Mouse (Mus musculus): ENCODE results near the gene Pnpt1.
A peak's percentile ranks its signal among the peaks of the same experiment; 100 is the strongest.

Gene Pnpt1

DNA sequence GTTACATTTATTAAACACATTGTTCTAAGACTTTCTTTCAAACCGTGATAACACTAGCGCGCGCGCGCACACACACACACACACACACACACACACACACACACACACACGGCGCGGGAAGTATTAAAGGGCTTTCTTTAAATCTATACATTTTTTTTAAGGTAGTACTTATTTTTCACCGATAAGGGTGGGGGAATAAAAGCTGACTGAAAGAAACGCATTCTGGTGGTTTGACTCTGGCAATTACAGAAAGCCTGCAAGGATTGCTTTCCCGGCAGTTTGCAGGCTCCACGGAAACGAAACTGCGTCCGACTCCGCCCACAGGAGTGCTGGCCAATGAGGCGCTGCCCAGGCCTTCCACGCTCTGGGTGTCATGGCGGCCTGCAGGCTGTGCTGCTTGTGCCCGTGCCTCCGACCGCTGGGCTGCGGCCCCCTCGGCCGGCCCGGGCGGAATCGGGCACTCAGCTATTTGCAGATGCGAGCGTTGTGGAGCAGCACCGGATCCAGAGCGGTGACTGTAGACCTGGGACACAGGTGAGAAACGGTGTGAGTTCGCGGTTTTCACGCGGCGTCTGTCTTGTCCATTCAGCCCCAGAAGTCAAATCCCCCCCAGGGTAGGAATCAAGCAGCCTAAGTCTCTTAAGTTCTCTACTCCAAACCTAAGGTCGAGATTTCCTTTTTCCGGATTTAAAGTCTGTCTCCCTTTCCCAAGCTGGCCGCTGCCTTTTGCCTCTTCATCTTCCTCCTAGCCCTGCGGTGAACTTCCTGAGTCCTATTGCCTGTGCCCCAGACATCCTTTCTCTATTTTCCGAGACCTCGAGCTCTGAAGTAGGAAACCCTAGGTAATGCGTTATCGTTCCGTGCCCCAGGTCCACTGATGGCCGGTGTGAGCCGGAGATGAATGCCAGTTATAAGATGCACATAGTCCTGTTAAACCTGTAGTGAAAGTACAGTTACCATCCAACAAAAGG is at the start of gene Pnpt1:
Pnpt1 (plus strand) TSS at position 360 of the 971 bp plus-strand sequence.
- peak; percentile 93 to 97 for DNase-seq (ENCODE audit: inconsistent age in 2 of 2, low spot score in 1 of 2)

DNA sequence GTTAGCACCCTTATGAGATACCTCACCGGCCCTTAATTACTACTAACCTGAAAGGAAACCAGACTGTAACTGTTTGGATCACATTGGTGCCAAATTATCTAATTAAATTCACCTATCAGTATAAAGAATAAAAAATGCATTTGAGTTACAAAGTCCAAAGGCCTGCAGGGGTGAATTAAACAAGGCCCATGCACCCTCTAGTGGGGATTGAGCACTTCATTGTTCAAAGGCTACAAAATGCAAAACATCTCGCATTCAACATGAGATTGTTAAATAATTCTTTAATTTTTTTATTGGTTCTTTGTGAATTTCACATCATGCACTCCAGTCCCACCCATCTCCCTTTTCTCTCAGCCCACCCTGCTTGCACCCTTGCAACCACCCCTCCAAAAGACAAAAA is 38.1 kb upstream of the Pnpt1 start:
- DNase-seq (ENCODE audit: inconsistent age in 2 of 2, low spot score in 1 of 2): peak in 1 of 2 experiments; percentile 24

DNA sequence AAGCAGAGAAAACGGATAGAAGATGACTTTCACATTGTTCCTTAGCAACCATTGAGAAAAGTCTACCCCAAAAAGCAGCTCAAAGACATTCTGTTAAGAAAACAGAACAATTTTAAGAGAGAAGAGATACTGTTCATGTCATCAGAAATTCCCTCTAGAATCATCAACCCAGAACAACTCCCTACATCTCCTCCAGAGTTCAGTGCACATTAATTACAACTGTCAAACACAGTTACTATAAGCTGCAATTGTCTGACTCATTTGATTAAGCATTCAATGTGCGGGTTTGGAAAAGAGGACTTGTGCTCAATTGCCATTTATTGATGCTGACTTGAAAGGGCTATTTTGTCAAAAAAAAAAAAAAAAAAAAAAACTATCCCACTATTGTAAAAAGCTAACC is 31.6 kb upstream of the Pnpt1 start:
- DNase-seq (ENCODE audit: inconsistent age in 2 of 2, low spot score in 1 of 2): no peak

DNA sequence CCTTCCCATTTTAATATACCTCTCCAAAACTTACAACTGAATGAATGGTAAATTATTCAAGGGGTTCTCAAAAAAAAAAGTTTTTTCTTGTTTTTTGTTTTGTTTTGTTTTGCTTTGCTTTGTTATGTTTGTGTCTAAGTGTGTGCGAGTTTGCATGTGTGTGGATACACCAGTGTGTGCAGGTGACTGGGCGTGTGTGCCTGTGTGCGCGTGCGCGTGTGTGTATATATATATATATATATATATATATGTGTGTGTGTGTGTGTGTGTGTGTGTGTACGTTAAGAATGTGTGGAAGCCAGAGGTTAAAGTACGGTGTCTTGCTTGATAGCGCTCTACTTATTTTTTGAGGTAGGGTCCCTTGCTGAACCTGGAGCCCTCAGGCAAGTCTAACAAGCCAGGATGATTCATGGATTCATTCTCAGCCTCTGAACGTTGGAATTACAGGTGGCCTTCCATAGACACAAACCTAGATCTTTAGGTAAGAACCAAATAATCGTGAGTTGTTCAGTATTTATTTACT is 621 bp upstream of the Pnpt1 start:
- no peak for DNase-seq (ENCODE audit: inconsistent age in 2 of 2, low spot score in 1 of 2)

DNA sequence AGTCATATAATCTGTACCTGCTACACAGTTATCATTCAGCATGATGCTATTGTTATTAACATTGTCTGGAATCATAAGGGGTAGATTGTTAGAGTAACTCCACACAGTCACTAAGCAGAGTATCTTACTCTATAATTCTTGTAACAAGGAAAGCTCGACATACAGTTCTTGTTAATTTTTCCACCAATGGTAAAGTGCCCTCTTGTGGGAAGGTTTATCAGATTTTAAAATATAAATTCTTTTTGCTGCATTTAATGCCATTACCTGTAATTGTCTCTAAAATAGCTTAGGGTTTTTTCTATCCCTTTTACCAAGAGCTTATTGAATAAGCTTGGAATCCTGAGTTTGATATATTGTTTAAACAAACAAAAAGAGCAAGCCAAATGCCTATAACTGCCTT is 10.1 kb downstream of the Pnpt1 start:
- DNase-seq (ENCODE audit: inconsistent age in 2 of 2, low spot score in 1 of 2): no peak

DNA sequence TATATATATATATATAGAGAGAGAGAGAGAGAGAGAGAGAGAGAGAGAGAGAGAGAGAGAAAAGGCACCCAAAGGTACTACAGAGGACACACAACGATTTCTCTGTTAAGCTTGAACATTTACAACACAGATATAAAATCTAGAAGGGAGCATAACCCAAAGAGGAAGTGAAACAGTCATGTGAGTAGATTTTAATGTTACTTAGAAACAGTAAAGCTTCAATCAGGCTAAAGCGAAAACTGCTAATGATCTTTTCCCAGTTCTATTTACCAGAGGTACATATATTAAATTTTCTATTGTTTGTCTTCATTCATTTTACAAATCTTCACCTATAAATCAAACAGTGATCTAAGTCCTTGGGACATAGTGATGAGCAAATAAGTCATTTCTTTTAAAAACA is 18.4 kb downstream of the Pnpt1 start:
- DNase-seq (ENCODE audit: inconsistent age in 2 of 2, low spot score in 1 of 2): no peak

DNA sequence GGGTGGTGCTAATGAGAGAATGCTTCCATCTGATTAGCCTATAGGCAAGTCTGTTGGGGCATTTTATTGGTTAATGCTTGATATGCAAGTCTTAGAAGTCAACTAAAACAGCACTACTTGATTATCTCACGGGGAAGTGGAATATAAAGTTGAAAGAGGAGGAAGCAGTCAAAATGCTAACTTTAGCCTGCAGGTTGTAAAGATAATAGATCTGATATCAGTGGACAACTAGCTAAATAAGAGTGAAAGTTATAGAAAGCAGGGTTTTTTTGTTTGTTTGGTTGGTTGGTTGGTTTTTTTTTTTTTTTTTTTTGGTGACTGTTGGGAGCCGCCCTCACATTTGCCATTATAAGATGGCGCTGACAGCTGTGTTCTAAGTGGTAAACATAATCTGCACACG is 33.0 kb downstream of the Pnpt1 start:
- DNase-seq (ENCODE audit: inconsistent age in 2 of 2, low spot score in 1 of 2): no peak

DNA sequence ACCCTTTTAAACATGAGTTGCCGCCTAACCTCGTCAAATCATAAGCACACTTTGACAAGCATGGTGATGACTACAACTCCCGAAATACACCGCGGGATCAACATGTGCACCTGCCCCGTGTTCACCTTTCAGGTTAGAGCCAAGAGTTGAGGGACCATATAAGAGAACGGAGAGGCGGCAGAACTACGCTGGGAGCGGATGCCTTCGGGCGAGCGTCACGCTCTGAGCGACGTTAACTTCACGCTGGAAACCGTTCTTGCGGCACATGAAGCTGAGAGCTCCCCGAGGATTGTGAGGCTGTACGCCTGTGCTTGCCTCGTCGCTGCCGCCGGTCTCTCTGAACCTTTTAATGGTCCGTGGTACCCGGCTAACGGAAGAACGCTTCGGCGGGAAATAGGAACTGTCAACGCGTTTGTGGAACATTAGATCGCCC is 41.4 kb downstream of the Pnpt1 start:
- peak; percentile 62 to 83 for DNase-seq (ENCODE audit: inconsistent age in 2 of 2, low spot score in 1 of 2)

DNA sequence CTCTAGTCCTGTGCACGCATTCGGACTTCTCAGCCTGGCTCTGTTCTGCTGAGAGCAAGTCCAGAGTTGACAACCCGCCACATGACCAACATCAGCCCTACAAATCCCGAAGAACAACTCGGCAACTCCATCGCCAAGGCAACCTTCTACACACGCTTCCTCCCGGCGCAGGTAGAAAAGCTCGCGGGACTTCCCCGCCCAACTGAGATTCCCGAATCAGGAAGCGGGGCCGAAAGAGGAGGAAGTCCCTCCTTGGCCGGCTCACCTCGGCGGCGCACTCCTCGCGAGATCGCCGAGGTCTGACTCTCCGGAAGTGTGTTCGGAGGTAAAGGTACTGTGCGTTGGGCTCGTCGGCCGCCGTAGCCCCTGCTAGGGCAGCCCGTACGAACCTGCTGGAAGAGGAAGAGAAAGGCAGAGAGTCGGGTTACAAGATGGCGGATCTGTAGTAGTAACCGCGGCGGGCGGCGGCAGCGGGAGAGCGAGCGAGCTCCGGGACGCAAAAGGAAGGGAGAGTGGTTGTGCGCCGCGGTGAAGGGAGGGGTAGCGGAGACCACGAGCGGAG is 42.1 kb downstream of the Pnpt1 start, which contains the start of gene Ppp4r3b:
Ppp4r3b (plus strand) TSS at position 328 of the 562 bp plus-strand sequence.
- DNase-seq (ENCODE audit: inconsistent age in 2 of 2, low spot score in 1 of 2): peak; percentile 99

DNA sequence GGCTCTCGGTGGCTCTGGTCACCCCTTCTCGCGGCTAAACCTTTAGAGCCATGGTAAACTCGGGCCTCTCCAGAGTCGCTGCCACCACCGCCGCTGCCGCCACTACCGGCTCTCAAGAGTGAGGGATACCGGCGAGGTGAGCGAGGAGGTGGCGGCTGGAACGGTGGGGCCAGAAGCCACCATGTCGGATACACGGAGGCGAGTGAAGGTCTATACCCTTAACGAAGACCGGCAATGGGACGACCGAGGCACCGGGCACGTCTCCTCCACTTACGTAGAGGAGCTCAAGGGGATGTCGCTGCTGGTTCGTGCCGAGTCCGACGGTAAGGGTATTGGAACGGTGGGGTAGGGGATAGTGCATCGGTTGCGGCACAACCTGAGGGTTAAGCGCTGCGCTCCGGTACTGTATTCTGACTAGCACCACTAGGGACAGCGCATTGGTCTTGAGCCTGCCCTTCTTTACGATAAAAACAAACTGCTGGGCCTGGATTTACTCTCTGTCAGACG is 42.6 kb downstream of the Pnpt1 start:
- DNase-seq (ENCODE audit: inconsistent age in 2 of 2, low spot score in 1 of 2): peak in 1 of 2 experiments; percentile 70

DNA sequence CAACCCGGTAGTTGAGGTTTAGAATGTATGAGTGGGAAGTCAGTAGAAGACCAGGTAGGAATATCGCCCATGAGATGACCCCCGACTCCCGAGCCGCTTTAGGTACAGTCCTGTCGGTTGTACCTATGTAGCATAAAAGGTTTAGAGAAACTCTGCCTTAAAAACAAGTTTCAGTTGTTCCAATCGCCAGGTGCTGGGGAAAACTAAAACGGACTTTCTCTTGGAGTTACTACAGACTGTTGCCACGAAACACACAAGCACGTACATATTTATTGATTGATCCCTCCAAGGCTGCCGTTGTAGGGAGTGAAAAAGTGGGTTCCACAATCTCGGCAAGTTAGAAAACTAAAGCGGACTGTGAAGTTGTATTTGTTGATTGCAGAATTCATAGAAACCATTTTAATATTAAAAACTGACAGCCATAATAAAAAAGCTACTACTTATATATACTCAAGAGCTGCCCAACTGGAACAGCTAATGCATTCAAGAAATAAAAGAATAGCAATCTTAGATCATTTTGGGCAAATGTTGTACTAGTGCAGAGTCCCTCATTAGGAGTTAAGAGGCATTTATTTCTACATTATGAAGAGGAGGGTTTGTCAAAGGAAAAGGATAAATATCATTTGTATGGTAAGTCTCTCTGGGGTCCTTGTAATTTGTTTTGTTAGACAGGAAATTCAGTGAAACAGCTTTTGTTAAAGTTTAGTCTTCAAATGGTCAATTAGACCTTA is 43.3 kb downstream of the Pnpt1 start:
- DNase-seq (ENCODE audit: inconsistent age in 2 of 2, low spot score in 1 of 2): no peak

DNA sequence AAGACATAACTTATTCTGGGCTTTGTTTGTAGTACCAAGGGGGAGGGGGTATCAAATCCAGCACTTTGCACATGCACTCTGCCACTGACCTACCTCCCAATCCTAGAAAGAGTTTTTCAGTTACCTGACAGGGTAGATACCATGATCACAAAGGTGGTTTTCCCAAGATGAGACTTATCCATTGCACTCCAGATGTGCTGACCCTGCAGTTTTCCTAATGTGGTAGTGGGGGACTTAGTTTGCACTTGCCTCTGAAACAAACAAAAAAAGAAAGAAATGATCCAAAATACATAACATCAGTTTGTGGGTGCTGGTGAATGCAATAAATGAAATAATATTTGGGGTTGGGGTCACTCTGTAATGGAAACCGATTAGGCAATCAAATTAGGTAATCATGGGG is 48.8 kb downstream of the Pnpt1 start:
- no peak for DNase-seq (ENCODE audit: inconsistent age in 2 of 2, low spot score in 1 of 2)

DNA sequence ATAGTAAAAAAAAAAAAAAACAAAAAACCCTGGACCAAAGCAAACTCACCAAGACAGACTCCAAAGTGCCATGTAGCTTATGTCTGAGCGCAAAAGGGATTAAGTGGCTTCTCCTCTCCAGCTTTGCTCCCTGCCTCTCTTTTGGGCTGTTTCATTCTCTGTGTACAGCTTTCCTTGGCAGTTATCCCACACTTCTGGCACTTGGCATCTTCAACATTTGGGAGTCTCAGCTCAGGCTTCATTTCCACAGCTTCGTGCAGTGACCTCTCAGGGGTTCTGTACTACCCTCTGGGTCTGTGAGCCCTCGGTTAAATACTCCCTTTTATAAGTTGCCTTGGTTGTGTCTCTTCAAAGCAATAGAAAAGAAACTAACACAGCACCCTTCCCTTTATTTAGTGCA is 50.1 kb downstream of the Pnpt1 start:
- peak in 1 of 2 experiments; percentile 44 for DNase-seq (ENCODE audit: inconsistent age in 2 of 2, low spot score in 1 of 2)

DNA sequence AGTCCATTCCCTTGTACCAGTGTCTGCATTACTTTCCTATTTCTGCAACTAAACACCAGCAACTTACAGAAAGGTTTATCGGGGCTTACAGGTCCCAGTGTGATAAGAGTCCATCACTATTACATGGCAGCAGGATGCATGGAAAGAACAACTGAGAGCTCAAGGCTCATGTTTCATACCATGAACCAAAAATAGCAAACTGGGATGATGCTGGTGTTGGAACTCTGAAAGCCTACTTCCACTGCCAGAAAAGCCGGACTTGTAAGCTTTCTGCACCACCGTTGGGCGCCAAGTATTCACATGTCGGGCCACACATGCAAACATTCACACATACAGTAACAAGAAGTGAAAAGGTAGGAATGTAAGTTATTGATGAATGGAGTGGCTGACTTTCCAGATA is 51.2 kb downstream of the Pnpt1 start:
- DNase-seq (ENCODE audit: inconsistent age in 2 of 2, low spot score in 1 of 2): no peak

DNA sequence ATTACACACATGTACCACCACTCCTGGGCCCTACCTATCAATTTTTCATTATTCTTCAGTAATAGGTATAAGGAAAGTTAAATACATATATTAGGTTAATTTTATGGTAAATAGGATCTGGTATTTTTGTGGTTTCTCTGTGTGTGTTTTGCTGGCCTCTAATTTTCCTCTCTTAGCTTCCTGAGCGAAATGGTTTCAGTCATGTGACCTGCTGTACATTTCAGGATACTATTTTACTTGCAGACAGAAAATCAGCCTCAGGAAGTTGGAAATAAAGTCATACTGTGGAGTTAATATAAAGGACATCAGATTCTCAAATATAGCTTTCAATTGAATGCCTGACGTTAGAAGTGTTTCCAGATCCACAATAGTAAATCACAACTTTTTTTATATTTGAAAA is 58.4 kb downstream of the Pnpt1 start:
- DNase-seq (ENCODE audit: inconsistent age in 2 of 2, low spot score in 1 of 2): no peak

DNA sequence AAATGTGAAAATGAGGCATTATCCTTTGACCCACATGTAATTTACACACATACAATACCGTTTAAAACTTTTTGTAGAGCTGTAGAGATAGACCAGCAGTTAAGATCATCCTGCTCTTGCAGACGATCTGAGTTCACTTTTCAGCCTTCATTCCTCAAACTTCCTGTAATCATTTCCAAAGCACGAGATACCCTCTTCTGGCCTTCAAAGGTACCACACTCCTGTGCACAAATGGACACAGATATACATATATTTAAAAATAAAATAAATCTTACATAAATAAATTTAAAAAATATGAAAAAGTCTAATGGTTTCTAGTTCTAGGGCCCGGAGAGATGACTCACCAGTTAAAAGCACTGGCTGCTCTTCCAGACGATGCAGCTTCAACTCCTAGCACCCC is 73.1 kb downstream of the Pnpt1 start:
- no peak for DNase-seq (ENCODE audit: inconsistent age in 2 of 2, low spot score in 1 of 2)

DNA sequence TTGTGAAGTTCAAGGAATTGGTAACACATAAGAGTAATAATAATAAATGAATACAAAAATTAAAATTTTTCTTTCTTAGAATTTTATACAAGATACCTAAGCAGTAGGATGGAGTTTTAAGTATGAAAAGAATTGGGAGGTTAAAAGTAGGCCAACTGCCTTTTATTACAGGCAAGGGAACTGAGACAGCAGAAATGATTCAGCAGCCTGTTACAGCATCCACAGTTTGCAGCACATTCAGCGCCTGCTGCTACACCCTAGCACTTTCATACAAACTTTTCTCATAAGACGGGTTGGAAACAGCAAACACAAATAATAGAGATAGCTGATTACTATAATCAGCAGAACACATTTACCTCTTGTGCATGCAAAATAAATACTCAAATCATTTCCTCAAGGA is 79.2 kb downstream of the Pnpt1 start:
- DNase-seq (ENCODE audit: inconsistent age in 2 of 2, low spot score in 1 of 2): no peak

Data from adrenal gland, adult (tissue).